Mouse (Mus musculus) lung, adult 2 months (tissue): ENCODE measurements around the gene Itga10.

Source experiments
- CTCF ChIP-seq: fragments of 200-500 bp; IDR thresholded peaks from 2 replicates; pipeline ENCODE4 v1.5.1; 2011; ENCODE audit warnings: mild to moderate bottlenecking, low read length, control low read depth; ENCODE audit not compliant: insufficient read depth
- POLR2A ChIP-seq: fragments of 200-500 bp; IDR thresholded peaks from 2 replicates; pipeline ENCODE4 v1.6.1; 2011; ENCODE audit warnings: low read depth, mild to moderate bottlenecking, control low read depth, low read length, borderline replicate concordance; ENCODE audit errors: extremely low read depth

DNA sequence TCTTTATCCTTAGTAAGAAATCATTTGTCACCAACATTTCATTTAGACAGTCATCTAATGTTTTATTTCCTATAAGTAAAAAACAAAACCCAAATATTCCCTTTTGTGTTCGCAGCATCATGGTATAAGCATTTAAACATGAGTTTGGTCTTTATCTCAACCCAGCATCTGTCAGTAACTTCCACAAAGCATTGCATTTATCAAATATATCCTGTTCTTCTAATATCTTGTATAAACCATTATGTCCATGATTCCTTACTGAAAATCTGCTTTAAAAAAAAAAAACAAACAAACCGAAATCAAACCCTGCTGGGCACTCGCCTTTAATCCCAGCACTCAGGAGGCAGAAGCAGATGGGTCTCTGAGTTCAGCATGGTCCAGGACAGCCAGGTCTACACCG, 38.8 kb upstream of the Itga10 start:
- TF ChIP-seq POLR2A, result no peak
- no peak for TF ChIP-seq CTCF
